Mouse (Mus musculus) heart, adult 18-20 months (tissue): ENCODE data around the gene Nudt9. TPM values are rescaled to one million over a fixed set of nuclear protein-coding genes. Genes with fewer than 3 reads are reported as not detected.

ENCODE experiments used
- DNase-seq, 2 experiments: peaks; one replicate each; pipeline ENCODE4 v3.0.0; 2021 to 2022; ENCODE audit warnings: mixed read lengths in 1 of 2
- total RNA-seq, 2 experiments: library from RNA; stranded (reverse); gene quantifications; 2 replicates each; pipeline ENCODE4 v1.2.3; 2021

The Nudt9 gene
- total RNA-seq, 2 experiments from 2014 or later, result 56.0 to 56.5 TPM

DNA sequence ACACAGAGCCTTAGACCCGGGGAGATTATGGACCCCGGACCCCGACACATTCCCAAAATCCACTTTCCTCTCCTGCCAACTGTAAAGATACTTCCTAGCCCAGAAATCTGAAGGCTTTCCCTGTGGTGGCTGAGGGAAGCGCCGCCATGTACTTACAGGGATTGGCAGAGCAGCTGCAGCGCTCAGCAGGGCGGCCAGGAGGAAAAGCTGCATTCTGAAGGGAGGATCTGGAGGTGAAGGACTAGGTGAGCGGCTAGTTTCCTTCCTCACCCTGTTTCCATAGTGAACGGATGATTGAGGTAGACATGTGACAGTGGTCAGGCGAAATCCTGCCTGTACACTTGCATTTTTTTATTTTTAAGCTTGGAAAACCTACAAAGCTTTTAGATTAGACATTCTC is 30.3 kb downstream of the Nudt9 start:
- no peak for DNase-seq

DNA sequence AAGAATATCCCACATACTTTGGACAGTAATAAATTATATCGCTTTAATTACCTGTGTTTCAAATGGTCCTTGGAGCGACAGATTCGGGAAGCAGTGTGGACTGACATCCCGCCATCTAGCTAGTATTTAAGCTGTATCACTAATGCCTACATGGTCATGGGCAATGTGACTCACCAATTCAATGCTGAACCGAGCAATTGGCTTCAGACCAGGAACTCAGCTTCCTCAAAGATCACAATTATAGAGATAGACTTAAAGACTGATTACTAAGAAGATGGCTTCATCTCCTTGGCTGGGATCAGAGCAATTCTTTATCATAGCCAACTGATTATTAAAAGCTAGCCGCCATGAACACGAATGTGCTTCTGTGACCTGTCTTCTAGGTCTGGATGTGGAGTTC is 31.4 kb downstream of the Nudt9 start, which contains the start of gene Gm17660:
Gm17660 (minus strand) TSS at position 101 of the 400 bp plus-strand sequence.
- DNase-seq, result no peak

DNA sequence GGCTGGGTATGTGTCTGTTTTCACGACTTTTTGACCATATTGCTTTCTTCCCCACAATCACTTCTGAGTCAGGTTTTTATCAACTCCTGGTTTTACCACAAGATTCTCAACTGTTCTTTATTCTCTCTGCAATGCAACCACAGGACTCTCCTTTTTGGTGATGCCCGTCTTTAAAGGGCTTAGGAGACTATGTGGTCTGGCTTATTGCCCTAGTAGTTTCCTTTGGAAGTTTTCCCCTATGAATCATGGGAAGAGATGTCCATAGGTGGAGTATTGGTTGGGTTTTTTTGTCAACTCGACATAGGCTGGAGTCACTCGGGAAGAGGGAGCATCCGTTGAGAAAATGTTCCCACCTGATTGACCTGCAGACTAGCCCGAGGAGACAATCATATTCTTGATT is 34.6 kb downstream of the Nudt9 start:
- no peak for DNase-seq

DNA sequence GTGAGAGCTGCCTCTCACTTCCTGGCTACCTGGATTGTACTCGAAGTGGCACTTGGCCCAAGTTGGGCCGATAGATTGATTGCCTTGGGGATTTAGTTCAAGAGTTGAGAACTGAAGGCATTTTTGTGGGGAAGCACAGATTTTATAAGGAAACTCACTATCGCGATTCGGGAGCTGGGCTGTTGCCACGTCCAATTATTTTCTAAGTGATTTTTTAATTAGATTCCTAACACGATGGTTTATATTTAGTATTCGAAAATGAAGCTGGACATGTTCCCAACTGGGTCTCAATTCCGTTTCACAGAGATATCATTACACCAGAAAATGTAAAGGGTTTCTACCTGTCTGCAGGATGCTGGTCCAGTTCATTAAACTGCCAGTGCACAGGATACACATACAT is 39.3 kb downstream of the Nudt9 start:
- DNase-seq, result no peak

DNA sequence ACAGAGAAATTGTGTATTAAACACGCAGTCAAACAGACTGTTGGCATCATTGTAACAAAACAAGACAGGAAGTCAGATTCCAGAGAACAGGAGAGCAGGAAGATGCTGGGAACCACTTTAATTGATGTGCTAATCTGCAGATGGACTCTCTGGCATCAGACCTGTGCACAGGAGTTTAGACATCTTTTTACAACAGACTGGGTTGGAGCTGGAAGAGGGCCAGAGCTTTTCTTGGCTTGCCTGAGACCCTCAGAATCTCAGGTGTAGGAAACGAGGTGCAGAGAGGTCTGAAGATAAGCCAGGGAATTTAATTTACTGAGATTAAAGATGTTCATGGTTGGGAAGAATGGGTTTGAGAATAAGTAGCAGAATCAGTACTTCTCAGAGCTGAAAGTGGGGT is 43.6 kb downstream of the Nudt9 start:
- no peak for DNase-seq

DNA sequence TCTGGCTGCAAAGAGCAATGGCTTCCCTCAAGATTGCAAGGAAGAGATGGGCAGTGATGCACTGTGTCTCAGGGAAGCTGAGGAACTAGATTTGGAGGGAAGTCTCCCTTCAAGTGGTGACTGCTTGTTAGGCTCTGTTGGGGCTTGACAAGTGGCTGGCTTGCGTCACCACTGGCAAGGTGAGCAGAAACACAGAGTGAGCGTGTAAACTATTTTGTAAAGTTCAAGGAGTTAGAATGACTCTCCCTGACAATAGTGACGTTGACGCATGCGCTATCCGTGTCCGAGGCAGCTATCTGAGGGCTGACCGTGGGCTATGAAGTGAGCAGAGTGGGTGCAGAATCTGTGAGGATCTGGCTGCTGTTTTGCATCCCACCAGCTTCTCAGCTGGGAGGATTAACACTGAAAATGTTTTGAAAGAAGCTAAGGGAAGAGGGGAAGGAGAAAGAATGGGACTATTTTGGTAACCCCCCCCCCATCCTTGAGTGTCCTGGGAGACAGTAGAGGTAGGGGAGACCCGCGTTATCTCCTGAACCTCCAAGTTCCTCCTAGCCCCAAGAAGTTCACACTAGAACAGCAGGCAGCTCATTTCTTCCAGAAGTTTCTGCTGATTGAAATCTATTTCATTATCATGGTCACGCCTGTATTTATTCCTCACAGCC is 49.4 kb downstream of the Nudt9 start:
- DNase-seq, result peak in 1 of 2 experiments; percentile 30

DNA sequence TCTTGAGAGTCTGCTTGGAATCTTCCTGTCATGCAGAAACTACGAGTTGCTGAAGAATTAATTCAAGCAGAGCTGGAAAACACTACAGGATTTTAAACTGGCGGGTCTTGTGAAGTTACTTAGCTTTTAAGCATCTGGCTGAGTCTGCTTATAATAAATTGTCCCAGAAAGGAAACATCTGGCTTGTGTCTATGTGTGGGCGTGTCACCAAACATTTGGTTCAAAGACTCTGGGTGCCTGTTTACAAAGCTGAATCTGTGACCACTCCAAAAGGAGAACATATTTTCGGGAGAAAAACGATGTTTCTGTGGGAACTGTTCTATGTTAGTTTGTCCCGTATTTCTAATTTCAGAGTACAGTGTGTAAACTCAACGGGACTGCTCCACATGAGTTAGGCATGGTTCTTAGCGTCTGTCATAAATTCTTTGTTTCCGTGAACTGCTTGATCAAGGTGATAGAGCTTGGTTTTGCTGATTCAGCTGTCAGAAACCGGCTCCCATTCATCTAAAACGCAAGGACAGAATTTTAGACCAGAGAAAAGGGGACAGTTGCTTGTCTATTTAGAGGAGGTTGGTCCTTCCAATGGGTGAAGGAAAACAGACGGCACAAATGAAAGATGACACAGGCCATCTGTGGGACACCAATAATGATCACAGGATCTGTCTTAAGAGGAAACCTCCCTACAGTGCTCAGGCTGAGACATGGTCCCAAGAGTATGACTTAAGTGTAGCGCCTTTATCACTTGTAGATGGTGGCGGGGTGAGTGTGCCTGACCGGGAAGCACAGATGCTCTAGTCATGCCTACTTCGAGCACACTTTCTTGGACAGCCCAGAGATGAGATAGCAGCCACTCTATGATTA is 50.2 kb downstream of the Nudt9 start:
- peak; percentile 76 to 84 for DNase-seq

DNA sequence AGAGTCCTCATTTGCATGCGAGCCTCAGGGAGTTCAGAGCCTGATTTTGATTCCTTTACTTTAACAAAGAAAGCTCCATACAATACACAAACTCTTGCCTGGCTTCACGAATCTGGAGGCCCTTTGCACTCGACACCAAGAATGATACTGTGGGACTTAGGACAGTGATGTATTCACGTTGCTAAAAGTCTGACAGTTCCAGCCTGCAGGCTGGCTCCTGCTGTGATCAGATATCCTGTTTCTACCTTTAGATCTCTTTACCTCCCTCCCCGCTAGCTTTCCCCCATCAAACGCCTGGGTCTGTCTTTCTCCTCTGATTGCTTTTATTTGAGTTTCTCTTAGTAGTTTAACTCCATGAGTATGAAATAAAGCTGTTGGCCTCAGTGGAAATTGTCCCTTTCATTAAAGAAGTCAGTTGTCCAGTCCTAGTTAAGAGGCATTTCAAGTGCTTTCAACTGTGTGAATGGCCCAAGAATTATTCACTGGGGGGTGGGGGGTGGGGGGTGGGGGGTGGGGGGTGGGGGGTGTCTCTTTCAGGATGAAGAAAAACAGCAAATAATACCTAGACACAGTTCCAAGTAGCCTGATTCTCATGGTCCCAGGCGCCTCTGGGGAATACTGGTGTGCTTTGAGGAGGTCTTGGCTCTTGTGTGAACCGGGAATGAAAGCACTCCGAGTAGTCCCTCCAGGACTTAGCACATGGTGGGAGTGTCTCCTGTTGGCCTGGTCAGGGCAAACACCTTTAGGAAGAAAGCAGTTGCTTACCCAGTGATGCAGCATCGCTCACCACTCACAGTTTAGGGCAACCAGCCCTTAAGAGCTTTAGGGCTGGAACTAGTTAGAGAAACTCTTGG is 55.8 kb downstream of the Nudt9 start:
- peak; percentile 36 to 60 for DNase-seq

DNA sequence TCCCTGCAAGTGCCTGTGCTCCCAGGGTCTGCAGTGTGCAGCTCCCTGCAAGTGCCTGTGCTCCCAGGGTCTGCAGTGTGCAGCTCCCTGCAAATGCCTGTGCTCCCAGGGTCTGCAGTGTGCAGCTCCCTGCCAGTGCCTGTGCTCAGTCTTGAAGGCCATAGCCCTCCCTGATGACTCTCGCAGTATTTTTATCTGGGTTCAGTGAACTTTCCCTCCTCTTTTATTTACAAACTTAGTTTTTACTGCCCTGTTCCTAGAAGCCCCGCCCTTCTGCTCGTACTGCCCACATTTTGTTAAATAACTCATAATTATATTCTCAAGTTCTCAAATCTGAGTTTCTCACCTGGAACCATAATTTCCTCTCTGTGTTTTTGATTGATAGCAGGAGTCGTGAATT is 57.1 kb downstream of the Nudt9 start:
- no peak for DNase-seq

DNA sequence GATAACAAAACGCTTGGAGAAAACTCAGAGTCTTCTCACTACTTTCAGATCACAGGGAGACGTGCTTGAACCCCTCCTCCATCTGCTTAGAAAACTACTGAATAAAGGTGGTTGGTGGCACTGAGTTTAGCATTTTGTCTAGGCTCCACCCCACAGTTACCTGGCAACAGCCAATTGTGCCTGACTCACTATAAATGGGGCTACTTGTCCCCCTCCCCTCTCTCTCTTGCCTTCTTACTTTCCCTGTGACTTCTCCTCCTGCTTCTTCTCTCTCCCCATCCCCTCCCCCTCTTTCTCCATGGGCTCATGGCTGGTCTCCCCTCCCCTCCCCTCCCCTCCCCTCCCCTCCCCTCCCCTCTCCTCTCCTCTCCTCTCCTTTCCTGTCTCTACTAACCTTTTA is 58.0 kb downstream of the Nudt9 start:
- no peak for DNase-seq

DNA sequence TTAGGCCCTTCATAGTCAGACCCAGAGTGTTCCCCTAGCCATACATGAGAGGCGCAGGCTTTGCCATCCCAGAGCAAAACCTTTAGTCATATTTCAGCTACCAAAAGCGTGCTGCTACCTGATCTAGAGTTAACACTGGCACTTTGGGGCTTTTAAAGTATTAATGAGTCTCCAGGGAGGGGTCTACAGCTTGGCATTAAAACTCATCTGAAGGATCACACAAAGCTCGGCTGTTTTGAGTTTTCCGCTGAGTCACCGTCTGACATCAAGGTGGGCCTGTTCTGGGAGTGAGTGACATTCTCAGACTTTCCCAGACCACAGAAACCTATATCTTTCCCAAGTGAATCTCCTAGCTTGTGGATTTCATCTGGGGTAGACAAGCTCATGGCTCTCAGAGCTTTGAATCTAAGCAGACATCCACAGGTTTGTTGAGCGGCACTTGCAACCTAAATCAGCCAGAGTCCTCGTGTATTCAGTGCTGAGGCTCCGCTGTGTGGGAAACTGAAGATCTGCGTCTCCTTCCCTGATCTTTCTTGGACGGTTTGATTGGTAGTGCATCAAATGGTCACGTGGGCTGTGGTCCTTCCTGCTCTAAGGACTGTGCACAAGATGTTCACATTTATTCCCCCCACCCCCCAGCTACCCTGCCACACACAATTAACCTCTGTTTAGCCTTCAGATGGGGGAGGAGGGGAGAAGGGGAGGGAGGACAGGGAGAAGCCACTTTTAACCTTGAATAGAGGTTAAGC is 62.2 kb downstream of the Nudt9 start:
- no peak for DNase-seq

DNA sequence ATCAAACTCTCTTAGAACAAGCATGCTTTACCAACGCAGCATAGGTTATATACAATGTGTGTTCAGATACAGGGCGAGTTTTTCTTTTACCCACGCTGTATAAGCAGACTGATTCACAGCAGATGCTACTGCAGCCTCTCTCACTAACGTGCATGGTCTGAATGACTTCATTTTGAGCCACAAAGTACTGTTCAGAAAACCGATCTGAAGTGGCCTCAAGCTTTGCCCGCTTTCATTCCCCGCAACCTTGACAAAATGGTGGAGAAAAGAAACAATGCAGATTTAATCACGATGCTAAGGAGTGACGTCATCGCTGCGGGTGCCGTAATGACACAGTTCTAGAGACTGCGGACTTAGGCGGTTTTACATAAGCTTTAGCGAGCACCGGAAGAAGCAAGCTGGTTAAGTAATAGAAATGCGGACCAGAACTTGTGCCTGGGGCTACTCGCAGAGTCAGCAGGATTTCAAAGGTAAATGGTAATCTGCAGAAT is 62.8 kb downstream of the Nudt9 start:
- DNase-seq, result no peak

DNA sequence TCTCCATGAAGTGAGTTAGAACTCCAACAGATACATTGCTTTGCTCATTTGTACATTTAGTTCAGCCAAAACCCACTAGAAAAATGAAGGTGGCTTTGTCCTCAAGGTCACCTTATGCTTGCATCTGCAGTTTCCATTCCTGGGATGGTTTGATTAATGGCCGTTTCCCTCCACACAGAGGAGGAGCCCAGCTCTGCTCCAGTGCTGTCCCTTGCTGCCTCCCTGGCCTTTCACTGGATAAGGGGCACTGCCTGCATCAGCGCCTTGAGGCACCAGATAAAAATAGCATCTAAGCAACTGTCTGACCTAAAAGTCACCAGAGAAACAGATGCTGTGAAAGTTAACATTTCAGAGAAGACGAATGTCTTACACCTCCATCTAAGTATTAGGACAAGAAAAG is 63.4 kb downstream of the Nudt9 start:
- DNase-seq, result no peak

DNA sequence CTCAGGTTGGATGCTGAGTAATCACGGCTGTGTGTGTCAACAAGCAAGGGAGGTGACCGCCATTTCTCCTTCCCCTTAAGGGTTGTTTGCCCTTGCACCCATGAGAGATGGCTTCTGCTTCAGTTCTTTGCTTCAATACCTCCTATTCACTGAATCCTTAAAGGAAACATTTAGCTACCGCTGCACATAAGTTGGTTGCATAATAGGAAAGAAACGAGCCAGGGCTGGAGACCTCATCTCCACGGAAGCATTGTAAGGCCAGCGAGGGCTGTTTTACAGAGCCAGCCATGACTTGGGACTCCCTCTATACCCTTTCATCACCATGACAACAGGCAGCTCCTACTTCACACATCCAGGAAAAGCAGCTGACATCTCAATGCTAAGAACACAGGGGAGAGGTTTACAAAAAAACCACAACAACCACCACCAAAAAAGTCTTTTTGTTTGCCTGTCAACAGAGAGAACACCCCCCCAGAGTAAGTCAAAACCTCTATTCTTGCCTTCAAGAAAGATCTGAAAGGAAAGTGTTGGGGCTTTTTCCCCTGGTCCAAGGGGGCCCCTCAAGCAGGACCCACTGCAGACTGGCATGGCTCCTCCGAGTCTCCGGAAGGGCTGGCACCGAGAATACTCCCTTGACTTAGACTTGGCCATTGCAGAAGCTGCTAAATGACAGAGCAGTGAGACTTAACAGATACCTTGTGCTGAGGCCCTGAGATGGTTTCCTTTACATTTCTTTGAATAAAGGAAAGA is 64.2 kb downstream of the Nudt9 start:
- no peak for DNase-seq

DNA sequence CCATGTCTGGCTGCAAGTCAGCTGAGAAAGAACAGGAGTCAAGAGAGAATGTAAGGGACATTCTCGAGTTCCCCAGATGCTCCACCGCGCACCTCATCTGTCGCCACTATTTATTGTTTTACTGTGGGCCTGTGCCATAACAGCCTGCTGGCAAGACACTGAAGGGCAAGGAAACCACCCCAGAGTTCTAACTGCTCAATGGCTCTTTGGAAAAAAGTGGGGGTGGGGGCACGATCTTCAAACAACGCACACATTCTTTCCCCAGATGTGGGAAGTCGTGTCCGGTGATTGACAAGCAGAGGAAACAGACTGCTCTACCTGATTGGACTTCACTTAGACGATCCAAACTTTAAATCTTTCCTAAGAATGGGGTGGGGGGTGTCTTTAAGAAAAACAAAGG is 65.9 kb downstream of the Nudt9 start:
- DNase-seq, result peak; percentile 48 to 60

DNA sequence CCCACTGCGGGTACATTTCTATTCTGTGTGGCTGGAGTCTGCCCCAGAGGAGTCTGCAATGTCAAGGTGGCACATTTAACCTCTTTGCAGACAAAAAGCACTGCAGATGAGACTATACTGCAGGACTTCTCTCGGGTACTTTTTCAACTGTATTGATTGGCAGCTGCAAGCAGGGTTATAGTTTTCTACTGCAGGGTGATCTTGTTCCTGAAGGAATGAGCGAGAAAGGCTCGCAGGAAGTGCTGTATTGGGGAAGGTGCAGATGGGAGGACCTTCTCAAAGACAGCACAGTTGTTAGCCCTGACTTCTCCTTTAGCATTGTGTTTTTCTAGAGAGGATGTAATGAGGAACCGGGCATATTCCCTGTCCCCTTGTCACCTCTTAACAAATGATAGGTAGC is 66.4 kb downstream of the Nudt9 start:
- no peak for DNase-seq

DNA sequence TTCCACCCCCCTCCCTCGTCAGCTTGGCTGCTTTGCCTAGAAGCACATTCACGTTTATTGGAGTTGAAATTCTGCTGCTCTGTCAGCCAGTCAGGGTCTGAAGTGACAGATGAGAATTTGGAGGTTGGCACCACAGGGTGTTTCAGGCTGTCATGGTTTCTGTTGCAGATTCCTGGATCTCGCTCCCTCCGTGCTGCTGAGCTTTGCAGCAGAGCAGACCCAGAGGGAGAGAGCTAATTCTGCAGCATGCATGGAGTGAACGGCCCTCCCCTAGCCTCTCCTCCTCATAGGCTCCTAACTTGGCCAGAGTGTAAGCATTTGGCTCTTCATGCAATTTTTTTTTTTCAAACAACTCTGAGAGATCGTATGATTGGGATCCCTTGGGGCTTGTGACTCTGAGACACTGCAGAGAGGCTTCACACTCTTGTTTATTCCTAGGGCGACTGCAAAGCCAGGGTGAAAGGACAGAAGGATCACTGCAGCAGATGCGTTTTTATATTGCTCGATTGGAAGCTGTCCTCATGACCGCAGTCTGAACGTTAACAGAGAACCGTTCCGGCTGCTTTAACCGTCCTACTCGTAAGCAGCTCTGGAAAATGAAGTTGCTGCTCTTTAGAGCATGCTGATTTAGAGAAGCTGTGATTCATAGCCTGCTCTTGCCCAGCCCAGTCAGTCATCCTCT is 67.5 kb downstream of the Nudt9 start, which contains the start of gene Sparcl1:
Sparcl1 (minus strand) TSS at position 243 of the 682 bp plus-strand sequence.
- peak; percentile 78 to 84 for DNase-seq
